Mouse (Mus musculus) megakaryocyte, embryonic 14.5 days (primary cell): ENCODE data around the gene Fbxo30. TPM values are rescaled to one million over a fixed set of nuclear protein-coding genes. Genes with fewer than 3 reads are reported as not detected.

ENCODE experiments used
- H3K27me3 ChIP-seq: replicated peaks from 2 replicates; pipeline ENCODE3; 2012; ENCODE audit warnings: inconsistent platforms
- H3K36me3 ChIP-seq: replicated peaks from 2 replicates; pipeline ENCODE3; 2012; ENCODE audit warnings: low read length, inconsistent platforms, mixed read lengths
- H3K4me1 ChIP-seq: 2 replicates; pipeline ENCODE4 v1.6.1; 2012; ENCODE audit warnings: inconsistent platforms
- H3K4me3 ChIP-seq: replicated peaks from 2 replicates; pipeline ENCODE3; 2012; ENCODE audit warnings: moderate library complexity, mild to moderate bottlenecking, inconsistent platforms
- H3K9me3 ChIP-seq: 2 replicates; pipeline ENCODE4 v1.6.1; 2012; ENCODE audit warnings: inconsistent platforms
- FLI1 ChIP-seq: IDR thresholded peaks from 2 replicates; pipeline ENCODE4 v1.6.1; 2012; ENCODE audit warnings: low read length, inconsistent platforms, mixed read lengths
- GATA1 ChIP-seq: IDR thresholded peaks from 3 replicates; pipeline ENCODE4 v1.6.1; 2012; ENCODE audit warnings: mixed read lengths, low read length, inconsistent platforms, borderline replicate concordance
- polyA plus RNA-seq: library from polyadenylated mRNA; stranded (reverse); fragments of >175 nt; gene quantifications from 2 replicates; pipeline ENCODE4 v1.2.3, GENCODE M21; 2012; ENCODE audit warnings: low replicate concordance; ENCODE audit not compliant: insufficient read depth

Gene Fbxo30
- polyA plus RNA-seq, 1 experiment, result 0.43 TPM

DNA sequence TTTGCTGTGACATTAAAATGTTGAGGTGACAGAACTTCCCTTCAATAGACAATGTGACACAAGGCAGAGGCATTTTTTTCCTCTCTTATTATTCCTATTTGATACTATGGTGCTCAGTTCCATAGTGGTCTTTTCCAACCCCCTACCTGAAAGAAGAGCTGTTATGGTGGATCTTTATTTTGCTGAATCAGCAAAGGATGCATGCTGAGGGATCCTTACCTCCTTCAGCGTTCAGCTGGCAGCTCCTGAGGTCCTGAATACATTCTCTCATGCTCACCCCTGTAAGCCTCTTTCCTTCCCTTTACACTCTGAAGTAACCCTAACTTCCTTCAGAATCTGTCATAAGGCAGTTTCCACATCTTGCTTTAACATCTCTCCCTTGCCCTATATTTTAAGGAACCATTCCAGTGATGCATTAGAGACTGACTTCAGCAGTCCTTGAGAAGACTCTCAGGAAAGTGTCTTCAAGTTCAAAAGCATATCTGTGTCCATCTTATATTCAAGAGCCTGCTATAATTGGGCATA, 38.4 kb downstream of the Fbxo30 start:
- no peaks in the 10 kb centered on the region for H3K27me3 ChIP-seq
- no peak overlapping the region for H3K4me3 ChIP-seq
- H3K36me3 ChIP-seq, result no peaks in the 10 kb centered on the region
- H3K9me3 ChIP-seq, result no peaks in the 10 kb centered on the region
- peaks cover 21% of the 10 kb centered on the region for H3K4me1 ChIP-seq
- TF ChIP-seq GATA1 (no peak), FLI1 (no peak)

DNA sequence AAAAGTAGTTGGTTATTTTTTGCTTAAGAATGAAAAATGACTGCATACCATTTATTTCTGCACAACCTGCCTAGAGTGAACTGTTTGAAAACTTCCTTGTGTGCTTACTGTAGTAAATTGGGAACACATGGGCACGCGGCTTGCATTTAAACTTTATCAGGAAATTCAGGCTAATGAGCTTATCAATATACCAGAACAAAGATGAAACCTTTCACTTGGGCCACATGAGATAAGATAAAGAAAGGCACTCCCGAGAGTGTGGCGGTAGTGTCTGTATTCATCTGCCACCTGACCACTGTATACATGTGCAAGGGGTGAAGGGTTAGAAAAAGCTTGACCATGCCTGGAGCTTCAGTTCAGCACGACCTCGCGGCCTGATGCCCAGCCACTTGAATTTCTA, 41.2 kb downstream of the Fbxo30 start:
- H3K4me3 ChIP-seq, result no peak overlapping the region
- TF ChIP-seq GATA1, result no peak
- TF ChIP-seq FLI1, result no peak
- H3K4me1 ChIP-seq, result peaks cover 24% of the 10 kb centered on the region
- H3K9me3 ChIP-seq, result no peaks in the 10 kb centered on the region
- H3K27me3 ChIP-seq, result no peaks in the 10 kb centered on the region
- H3K36me3 ChIP-seq, result no peaks in the 10 kb centered on the region

DNA sequence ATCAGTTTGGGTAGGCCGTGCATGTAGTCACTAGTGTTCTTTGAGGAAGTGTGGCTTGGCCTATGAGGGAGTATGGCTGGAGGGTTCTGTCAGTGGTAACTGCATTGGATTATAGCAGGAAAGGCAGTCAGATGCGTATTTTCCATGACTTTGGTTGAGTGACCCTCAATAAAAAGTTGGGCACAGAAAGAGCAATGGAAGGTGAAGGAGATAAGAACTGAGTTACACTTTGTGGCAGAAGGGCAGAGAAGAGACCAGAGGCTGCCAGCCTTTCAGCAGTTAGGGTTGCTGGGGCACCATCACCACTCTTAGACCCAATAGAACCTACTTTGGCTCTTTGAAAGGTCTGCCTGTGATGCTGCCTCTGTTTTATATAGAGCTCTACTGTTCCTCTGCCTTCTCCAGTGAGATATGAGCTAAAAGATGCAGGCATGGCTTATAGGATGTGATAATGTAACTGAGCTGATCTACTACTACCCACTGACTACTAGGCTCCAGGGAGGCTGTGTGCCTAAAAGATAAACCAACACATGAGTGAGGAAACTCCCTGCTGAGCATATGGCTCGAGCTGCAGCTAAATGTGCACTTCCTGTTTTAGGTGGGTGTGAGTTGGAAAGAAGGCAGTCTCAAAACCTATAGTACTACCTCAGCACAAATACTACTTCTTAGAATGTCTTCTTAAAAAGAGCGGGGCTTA, 42.2 kb downstream of the Fbxo30 start:
- Histone ChIP-seq H3K27me3 (no peaks in the 10 kb centered on the region), H3K36me3 (no peaks in the 10 kb centered on the region), H3K4me1 (peaks cover 24% of the 10 kb centered on the region), H3K9me3 (no peaks in the 10 kb centered on the region), H3K4me3 (peak overlapping the region; percentile 26)
- no peak for TF ChIP-seq GATA1
- TF ChIP-seq FLI1, result no peak

DNA sequence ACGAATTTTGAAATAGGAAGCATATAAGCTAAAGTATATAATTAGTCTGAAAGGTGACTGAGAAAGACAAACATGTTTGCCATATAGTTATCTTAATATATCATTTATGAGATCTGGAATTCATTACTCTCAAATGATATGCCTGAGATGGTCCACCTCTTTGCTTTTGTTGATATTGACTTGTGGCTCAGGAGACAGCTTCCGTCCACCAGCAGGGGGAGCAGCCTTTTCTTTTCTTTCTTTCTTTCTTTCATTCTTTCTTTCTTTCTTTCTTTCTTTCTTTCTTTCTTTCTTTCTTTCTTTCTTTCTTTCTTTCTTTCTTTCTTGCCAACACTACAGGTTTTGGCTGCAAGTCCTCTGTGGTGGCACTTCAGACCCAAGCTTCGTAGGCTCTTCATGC, 45.4 kb downstream of the Fbxo30 start:
- TF ChIP-seq GATA1, result no peak
- no peak for TF ChIP-seq FLI1
- Histone ChIP-seq H3K36me3 (no peaks in the 10 kb centered on the region), H3K4me3 (no peak overlapping the region), H3K9me3 (peaks cover 7% of the 10 kb centered on the region), H3K4me1 (peaks cover 24% of the 10 kb centered on the region), H3K27me3 (no peaks in the 10 kb centered on the region)

DNA sequence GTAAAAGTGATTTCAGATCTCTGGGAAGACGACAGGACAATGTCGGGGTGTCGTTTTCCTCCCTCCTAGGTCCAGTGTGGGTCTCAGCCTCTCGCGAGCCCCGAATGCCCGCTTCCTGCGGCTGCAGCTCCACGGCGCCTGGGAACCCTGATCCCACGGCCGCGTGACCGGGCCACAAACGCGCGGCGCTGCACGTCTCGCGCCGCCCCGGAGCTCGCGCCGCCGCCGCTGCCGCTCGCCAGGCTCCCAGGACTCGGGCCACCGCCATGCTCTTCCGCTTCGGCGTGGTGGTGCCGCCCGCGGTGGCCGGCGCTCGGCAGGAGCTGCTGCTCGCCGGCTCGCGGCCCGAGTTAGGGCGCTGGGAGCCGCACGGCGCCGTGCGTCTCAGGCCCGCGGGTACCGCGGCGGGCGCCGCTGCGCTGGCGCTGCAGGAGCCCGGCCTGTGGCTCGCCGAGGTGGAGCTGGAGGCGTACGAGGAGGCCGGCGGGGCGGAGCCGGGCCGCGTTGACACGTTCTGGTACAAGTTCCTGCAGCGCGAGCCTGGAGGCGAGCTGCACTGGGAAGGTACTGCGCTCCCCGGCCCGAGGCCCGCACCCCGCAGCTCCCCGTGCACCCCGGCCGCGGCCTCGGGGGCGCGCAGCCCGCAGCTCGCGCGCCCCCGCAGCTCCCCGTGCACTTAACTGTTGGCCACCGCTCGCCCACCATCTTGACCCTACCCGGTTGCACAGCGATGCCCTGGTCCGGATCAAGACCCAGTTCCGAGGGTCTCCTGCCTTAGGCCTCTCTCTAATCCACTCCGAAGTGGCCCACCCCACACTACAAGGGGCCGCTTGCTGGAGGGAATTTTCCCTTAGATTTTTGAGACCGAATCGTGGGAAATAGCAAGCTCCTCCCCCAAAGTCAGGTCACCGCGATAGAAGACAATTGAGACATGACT, 62.3 kb downstream of the Fbxo30 start, which contains the start of gene Epm2a:
TSS of gene Epm2a (plus strand) at position 200 of the 937 bp plus-strand sequence.
- no peak for TF ChIP-seq FLI1
- no peak for TF ChIP-seq GATA1
- H3K9me3 ChIP-seq, result no peaks in the 10 kb centered on the region
- no peaks in the 10 kb centered on the region for H3K36me3 ChIP-seq
- peak within 1 kb of the TSS; percentile 96 for H3K4me3 ChIP-seq
- peaks cover 21% of the 10 kb centered on the region for H3K4me1 ChIP-seq
- no peaks in the 10 kb centered on the region for H3K27me3 ChIP-seq

DNA sequence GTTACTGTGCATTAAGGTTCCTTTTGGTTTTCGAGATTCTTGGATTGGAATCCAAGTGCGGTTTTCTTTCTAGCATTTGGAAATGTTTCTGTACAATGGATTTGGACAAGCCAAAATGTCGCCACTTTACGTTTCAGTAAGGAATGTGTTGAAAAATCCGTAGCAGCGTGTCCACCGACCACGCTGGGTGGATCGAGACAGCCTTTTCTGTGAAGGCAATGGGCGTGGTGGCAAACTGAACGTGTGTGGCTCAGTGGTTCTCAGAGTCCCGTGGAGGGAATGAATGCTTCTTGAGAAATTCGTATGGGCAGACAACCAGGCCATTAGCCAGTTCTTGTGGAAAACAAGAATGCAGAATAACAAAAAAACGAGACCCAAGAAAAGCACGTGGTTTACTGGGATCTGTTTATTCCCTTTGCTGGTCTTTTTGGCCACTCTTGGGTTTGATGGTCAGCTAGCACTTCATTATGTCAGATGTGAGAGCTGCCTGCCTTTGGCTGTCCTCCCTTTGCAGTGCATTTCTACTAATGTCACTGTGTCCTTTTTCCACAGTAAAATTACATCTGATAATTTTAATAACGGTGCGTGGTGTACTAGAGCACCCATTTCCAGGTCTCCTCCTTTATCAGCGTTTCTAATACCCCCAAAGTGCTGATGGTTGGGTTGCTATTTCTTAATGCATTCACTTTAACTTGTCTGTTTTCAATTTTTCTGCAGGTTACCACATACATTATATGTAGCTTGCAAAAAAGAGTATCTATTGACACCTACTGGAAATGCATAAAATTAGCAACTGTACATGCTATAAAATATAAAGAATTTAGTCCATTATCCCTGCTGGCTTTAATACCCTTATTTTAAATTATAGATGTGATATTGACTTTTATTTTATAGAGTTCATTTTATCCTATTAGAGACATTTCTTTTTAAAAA, 63.7 kb downstream of the Fbxo30 start:
- peaks cover 28% of the 10 kb centered on the region for H3K4me1 ChIP-seq
- TF ChIP-seq GATA1, result no peak
- no peak for TF ChIP-seq FLI1
- no peaks in the 10 kb centered on the region for H3K9me3 ChIP-seq
- H3K36me3 ChIP-seq, result no peaks in the 10 kb centered on the region
- peak overlapping the region; percentile 67 for H3K4me3 ChIP-seq
- H3K27me3 ChIP-seq, result no peaks in the 10 kb centered on the region

Other genes starting within 250 kb of the Fbxo30 start
- 0.61 TPM in 1 of 2 replicates, not detected in the other for gene Grm1, start 199.0 kb upstream of the Fbxo30 start, polyA plus RNA-seq
- gene Shprh, start 131.9 kb upstream of the Fbxo30 start, polyA plus RNA-seq, result 0.39 TPM in 1 of 2 replicates, not detected in the other
- gene Epm2a, start 62.1 kb downstream of the Fbxo30 start, polyA plus RNA-seq, result 0.09 TPM in 1 of 2 replicates, not detected in the other